Mouse (Mus musculus): ENCODE data around the gene Ints14. TPM values are rescaled to one million over a fixed set of nuclear protein-coding genes. Genes with fewer than 3 reads are reported as not detected.

Gene Ints14
- total and polyA plus RNA-seq, 3 experiments = 36.4 to 50.1 (median 43.2) TPM

- no peak for TF ChIP-seq POLR2AphosphoS5 (IDR thresholded peaks at IDR 0.05; ENCODE audit: insufficient replicate concordance, low read depth, low read length)
- TF ChIP-seq TAL1 (conservative IDR thresholded peaks at IDR 0.05; ENCODE audit: low read depth, low read length) = no peak
- no peak for TF ChIP-seq CTCF (IDR thresholded peaks at IDR 0.05; ENCODE audit: low read depth, low read length)
- no peak for TF ChIP-seq GATA1 (IDR thresholded peaks at IDR 0.05; ENCODE audit: borderline replicate concordance, low read length)
- TF ChIP-seq GATA2 (IDR thresholded peaks at IDR 0.05; ENCODE audit: borderline replicate concordance, low read depth, low read length) = no peak
- ATAC-seq (ENCODE audit: extremely low read depth, insufficient number of reproducible peaks, low FRiP score, poor library complexity, severe bottlenecking) (no peak), DNase-seq (ENCODE audit: low spot score) (no peak)
- peaks cover 64% of the 10 kb centered on the region for H3K27me3 ChIP-seq (ENCODE audit: insufficient read depth, low read length)
- H3K9me3 ChIP-seq (replicated peaks) = no peaks in the 10 kb centered on the region
- no peak overlapping the region for H3K4me3 ChIP-seq (ENCODE audit: low read depth, low read length)
- peaks cover 33% of the 10 kb centered on the region for H3K4me1 ChIP-seq (ENCODE audit: insufficient read depth, low read depth, low read length)
- no peaks in the 10 kb centered on the region for H3K36me3 ChIP-seq (replicated peaks)
These were observed 22.2 kb upstream of the Ints14 start for GRCm38 (mm10) chr9:64938535-64938934.

- DNase-seq (ENCODE audit: low spot score) (no peak), ATAC-seq (ENCODE audit: extremely low read depth, insufficient number of reproducible peaks, low FRiP score, poor library complexity, severe bottlenecking) (no peak)
- Histone ChIP-seq H3K36me3 (replicated peaks) (no peaks in the 10 kb centered on the region), H3K4me3 (ENCODE audit: low read depth, low read length) (no peak overlapping the region), H3K9me3 (replicated peaks) (no peaks in the 10 kb centered on the region), H3K27me3 (ENCODE audit: insufficient read depth, low read length) (peaks cover 63% of the 10 kb centered on the region), H3K4me1 (ENCODE audit: insufficient read depth, low read depth, low read length) (peaks cover 28% of the 10 kb centered on the region)
- TF ChIP-seq GATA1 (IDR thresholded peaks at IDR 0.05; ENCODE audit: borderline replicate concordance, low read length) (no peak), CTCF (IDR thresholded peaks at IDR 0.05; ENCODE audit: low read depth, low read length) (no peak), POLR2AphosphoS5 (IDR thresholded peaks at IDR 0.05; ENCODE audit: insufficient replicate concordance, low read depth, low read length) (no peak), TAL1 (conservative IDR thresholded peaks at IDR 0.05; ENCODE audit: low read depth, low read length) (no peak), GATA2 (IDR thresholded peaks at IDR 0.05; ENCODE audit: borderline replicate concordance, low read depth, low read length) (no peak)
These were observed 21.4 kb upstream of the Ints14 start for GRCm38 (mm10) chr9:64939281-64939680.

- Histone ChIP-seq H3K36me3 (replicated peaks) (no peaks in the 10 kb centered on the region), H3K9me3 (replicated peaks) (no peaks in the 10 kb centered on the region), H3K4me3 (ENCODE audit: low read depth, low read length) (no peak overlapping the region), H3K4me1 (ENCODE audit: insufficient read depth, low read depth, low read length) (peaks cover 25% of the 10 kb centered on the region), H3K27me3 (ENCODE audit: insufficient read depth, low read length) (peaks cover 63% of the 10 kb centered on the region)
- no peak for TF ChIP-seq CTCF (IDR thresholded peaks at IDR 0.05; ENCODE audit: low read depth, low read length)
- no peak for TF ChIP-seq POLR2AphosphoS5 (IDR thresholded peaks at IDR 0.05; ENCODE audit: insufficient replicate concordance, low read depth, low read length)
- no peak for TF ChIP-seq GATA1 (IDR thresholded peaks at IDR 0.05; ENCODE audit: borderline replicate concordance, low read length)
- no peak for TF ChIP-seq GATA2 (IDR thresholded peaks at IDR 0.05; ENCODE audit: borderline replicate concordance, low read depth, low read length)
- no peak for TF ChIP-seq TAL1 (conservative IDR thresholded peaks at IDR 0.05; ENCODE audit: low read depth, low read length)
- DNase-seq (ENCODE audit: low spot score) (no peak), ATAC-seq (ENCODE audit: extremely low read depth, insufficient number of reproducible peaks, low FRiP score, poor library complexity, severe bottlenecking) (no peak)
These were observed 20.9 kb upstream of the Ints14 start for GRCm38 (mm10) chr9:64939790-64940189.

- Histone ChIP-seq H3K9me3 (replicated peaks) (no peaks in the 10 kb centered on the region), H3K36me3 (replicated peaks) (no peaks in the 10 kb centered on the region), H3K27me3 (ENCODE audit: insufficient read depth, low read length) (peaks cover 65% of the 10 kb centered on the region), H3K4me3 (ENCODE audit: low read depth, low read length) (no peak overlapping the region), H3K4me1 (ENCODE audit: insufficient read depth, low read depth, low read length) (peaks cover 25% of the 10 kb centered on the region)
- no peak for ATAC-seq (ENCODE audit: extremely low read depth, insufficient number of reproducible peaks, low FRiP score, poor library complexity, severe bottlenecking)
- no peak for DNase-seq (ENCODE audit: low spot score)
- TF ChIP-seq POLR2AphosphoS5 (IDR thresholded peaks at IDR 0.05; ENCODE audit: insufficient replicate concordance, low read depth, low read length) = no peak
These were observed 19.9 kb upstream of the Ints14 start for GRCm38 (mm10) chr9:64940731-64941346.

- peaks cover 67% of the 10 kb centered on the region for H3K27me3 ChIP-seq (ENCODE audit: insufficient read depth, low read length)
- H3K9me3 ChIP-seq (replicated peaks) = no peaks in the 10 kb centered on the region
- peaks cover 18% of the 10 kb centered on the region for H3K4me1 ChIP-seq (ENCODE audit: insufficient read depth, low read depth, low read length)
- DNase-seq (ENCODE audit: low spot score) (no peak), ATAC-seq (ENCODE audit: extremely low read depth, insufficient number of reproducible peaks, low FRiP score, poor library complexity, severe bottlenecking) (no peak)
- H3K36me3 ChIP-seq (replicated peaks) = no peaks in the 10 kb centered on the region
- H3K4me3 ChIP-seq (ENCODE audit: low read depth, low read length) = no peak overlapping the region
- no peak for TF ChIP-seq POLR2AphosphoS5 (IDR thresholded peaks at IDR 0.05; ENCODE audit: insufficient replicate concordance, low read depth, low read length)
- no peak for TF ChIP-seq GATA2 (IDR thresholded peaks at IDR 0.05; ENCODE audit: borderline replicate concordance, low read depth, low read length)
- no peak for TF ChIP-seq TAL1 (conservative IDR thresholded peaks at IDR 0.05; ENCODE audit: low read depth, low read length)
- no peak for TF ChIP-seq GATA1 (IDR thresholded peaks at IDR 0.05; ENCODE audit: borderline replicate concordance, low read length)
- no peak for TF ChIP-seq CTCF (IDR thresholded peaks at IDR 0.05; ENCODE audit: low read depth, low read length)
These were observed 19.1 kb upstream of the Ints14 start for GRCm38 (mm10) chr9:64941650-64942049.

- no peaks in the 10 kb centered on the region for H3K9me3 ChIP-seq (replicated peaks)
- H3K4me1 ChIP-seq (ENCODE audit: insufficient read depth, low read depth, low read length) = peaks cover 6% of the 10 kb centered on the region
- ATAC-seq (ENCODE audit: extremely low read depth, insufficient number of reproducible peaks, low FRiP score, poor library complexity, severe bottlenecking) = no peak
- H3K4me3 ChIP-seq (ENCODE audit: low read depth, low read length) = no peak overlapping the region
- no peak for DNase-seq (ENCODE audit: low spot score)
- H3K27me3 ChIP-seq (ENCODE audit: insufficient read depth, low read length) = peaks cover 73% of the 10 kb centered on the region
- TF ChIP-seq GATA2 (IDR thresholded peaks at IDR 0.05; ENCODE audit: borderline replicate concordance, low read depth, low read length) = no peak
- no peak for TF ChIP-seq POLR2AphosphoS5 (IDR thresholded peaks at IDR 0.05; ENCODE audit: insufficient replicate concordance, low read depth, low read length)
- no peak for TF ChIP-seq TAL1 (conservative IDR thresholded peaks at IDR 0.05; ENCODE audit: low read depth, low read length)
- TF ChIP-seq CTCF (IDR thresholded peaks at IDR 0.05; ENCODE audit: low read depth, low read length) = no peak
- H3K36me3 ChIP-seq (replicated peaks) = no peaks in the 10 kb centered on the region
These were observed 16.7 kb upstream of the Ints14 start for GRCm38 (mm10) chr9:64943997-64944396.

All from G1E (cell line).